Mouse (Mus musculus) erythroblast, embryonic 14.5 days (primary cell): ENCODE results near the gene Fam214a.

Experiments used
- GATA1 ChIP-seq: IDR thresholded peaks from 2 replicates; pipeline ENCODE4 v1.6.1; 2012; ENCODE audit warnings: low read length, inconsistent platforms, mixed read lengths
- TAL1 ChIP-seq: IDR thresholded peaks from 3 replicates; pipeline ENCODE4 v1.6.1; 2012; ENCODE audit warnings: low read length, inconsistent platforms, mixed read lengths

- no peak for TF ChIP-seq TAL1
- no peak for TF ChIP-seq GATA1
Measured at GRCm38 (mm10) chr9:74979866-74980265, 27.2 kb downstream of the Fam214a start.
